Comparison of ENCODE assay signal across 14 mouse cellular contexts in genomic region chr3:104390072-104390471, GRCm38 (mm10).
DNase-seq lines count a peak whose midpoint lies in the region; ATAC-seq and TF ChIP-seq lines count a peak whose summit lies in the region.
"Had no signal": no experiment of that assay in that cellular context is flagged by ENCODE, and none has a peak within 500 bp of the region (broad histone marks: within the 10 kb centered on the region; RNA-seq: fewer than 3 reads in every experiment).

No protein-coding gene starts in this region.

- WGBS in hindbrain, embryonic 15.5 days, result 43% methylated on average over 10 of the region's 10 CpGs
- WGBS in hindbrain, embryonic 12.5 days, result 59% methylated on average over 10 of the region's 10 CpGs
- 62% methylated on average over 10 of the region's 10 CpGs for WGBS in heart, postnatal 0 days
- WGBS in neural tube, embryonic 15.5 days, result 39% methylated on average over 10 of the region's 10 CpGs

- DNase-seq in retina, postnatal 1 day, result peak; percentile 6
- no peak for DNase-seq in retina, embryonic 14.5 days (ENCODE audit: low spot score)
- DNase-seq in heart, postnatal 0 days (ENCODE audit: low spot score), result no peak
- no peak for DNase-seq in thymus, postnatal 4 days
- DNase-seq: cerebellum, adult 9-11 months; lung, postnatal 14 days had no signal

- no peaks in the 10 kb centered on the region for H3K9me3 ChIP-seq in hindbrain, embryonic 15.5 days
- H3K9me3 ChIP-seq in hindbrain, embryonic 12.5 days (replicated peaks), result no peaks in the 10 kb centered on the region
- H3K9me3 ChIP-seq in heart, postnatal 0 days (replicated peaks; ENCODE audit: control insufficient read depth, low read length), result no peaks in the 10 kb centered on the region
- no peaks in the 10 kb centered on the region for H3K9me3 ChIP-seq in neural tube, embryonic 15.5 days (replicated peaks)
- H3K9me3 ChIP-seq: embryonic facial prominence, embryonic 10.5 days; liver, embryonic 12.5 days; midbrain, embryonic 15.5 days had no signal

- H3K36me3 ChIP-seq in hindbrain, embryonic 15.5 days, result no peaks in the 10 kb centered on the region
- H3K36me3 ChIP-seq in hindbrain, embryonic 12.5 days, result no peaks in the 10 kb centered on the region
- no peaks in the 10 kb centered on the region for H3K36me3 ChIP-seq in heart, postnatal 0 days (replicated peaks; ENCODE audit: control insufficient read depth, insufficient read depth, low read length)
- H3K36me3 ChIP-seq in neural tube, embryonic 15.5 days, result no peaks in the 10 kb centered on the region
- H3K36me3 ChIP-seq: embryonic facial prominence, embryonic 10.5 days; liver, embryonic 12.5 days; midbrain, embryonic 15.5 days had no signal

- peak; percentile 36; the same call in 1 of the 2 replicates for ATAC-seq in hindbrain, embryonic 15.5 days (ENCODE audit: low FRiP score, low read depth)
- no peak for ATAC-seq in hindbrain, embryonic 12.5 days (ENCODE audit: low FRiP score)
- no peak for ATAC-seq in heart, postnatal 0 days (ENCODE audit: insufficient read depth, low read depth)
- peak; percentile 48; the same call in 1 of the 2 replicates for ATAC-seq in neural tube, embryonic 15.5 days (ENCODE audit: low FRiP score)
- ATAC-seq in CD4-positive, CD25-positive, alpha-beta regulatory T cell, adult 4 months, result no peak
- ATAC-seq: liver, embryonic 12.5 days; midbrain, embryonic 15.5 days had no signal

- H3K4me3 ChIP-seq in hindbrain, embryonic 15.5 days, result no peak overlapping the region
- no peak overlapping the region for H3K4me3 ChIP-seq in hindbrain, embryonic 12.5 days
- no peak overlapping the region for H3K4me3 ChIP-seq in heart, postnatal 0 days (ENCODE audit: low read depth, low read length)
- no peak overlapping the region for H3K4me3 ChIP-seq in neural tube, embryonic 15.5 days (replicated peaks)
- H3K4me3 ChIP-seq: embryonic facial prominence, embryonic 10.5 days; layer of hippocampus, adult 2 months; liver, embryonic 12.5 days; midbrain, embryonic 15.5 days had no signal

- H3K4me1 ChIP-seq in hindbrain, embryonic 15.5 days (replicated peaks), result peaks cover 13% of the 10 kb centered on the region; the same call in 1 of the 2 replicates
- H3K4me1 ChIP-seq in hindbrain, embryonic 12.5 days, result peaks cover 9% of the 10 kb centered on the region; the same call in 1 of the 2 replicates
- H3K4me1 ChIP-seq in heart, postnatal 0 days (ENCODE audit: control insufficient read depth, insufficient read depth), result peaks cover 15% of the 10 kb centered on the region
- peaks cover 11% of the 10 kb centered on the region for H3K4me1 ChIP-seq in neural tube, embryonic 15.5 days
- H3K4me1 ChIP-seq: embryonic facial prominence, embryonic 10.5 days; liver, embryonic 12.5 days; midbrain, embryonic 15.5 days had no signal

- no peak overlapping the region for H3K9ac ChIP-seq in hindbrain, embryonic 15.5 days
- no peak overlapping the region for H3K9ac ChIP-seq in hindbrain, embryonic 12.5 days
- H3K9ac ChIP-seq in heart, postnatal 0 days (replicated peaks; ENCODE audit: low read depth, low read length), result no peak overlapping the region
- H3K9ac ChIP-seq in neural tube, embryonic 15.5 days (replicated peaks), result no peak overlapping the region
- H3K9ac ChIP-seq: liver, embryonic 12.5 days; midbrain, embryonic 15.5 days had no signal

- no peak for TF ChIP-seq CTCF in heart, postnatal 0 days (IDR thresholded peaks at IDR 0.05; ENCODE audit: low read depth)

- H3K27me3 ChIP-seq in hindbrain, embryonic 15.5 days, result no peaks in the 10 kb centered on the region
- no peaks in the 10 kb centered on the region for H3K27me3 ChIP-seq in hindbrain, embryonic 12.5 days
- H3K27me3 ChIP-seq in heart, postnatal 0 days (ENCODE audit: control insufficient read depth, insufficient read depth, low read length), result no peaks in the 10 kb centered on the region
- H3K27me3 ChIP-seq in neural tube, embryonic 15.5 days (replicated peaks), result no peaks in the 10 kb centered on the region
- H3K27me3 ChIP-seq: liver, embryonic 12.5 days; midbrain, embryonic 15.5 days had no signal

- H3K4me2 ChIP-seq in hindbrain, embryonic 15.5 days, result no peak overlapping the region
- no peak overlapping the region for H3K4me2 ChIP-seq in hindbrain, embryonic 12.5 days (replicated peaks)
- H3K4me2 ChIP-seq in heart, postnatal 0 days (ENCODE audit: low read depth, low read length), result no peak overlapping the region
- H3K4me2 ChIP-seq in neural tube, embryonic 15.5 days, result no peak overlapping the region
- H3K4me2 ChIP-seq: liver, embryonic 12.5 days; midbrain, embryonic 15.5 days had no signal

- H3K27ac ChIP-seq in hindbrain, embryonic 15.5 days (replicated peaks), result peak overlapping the region; percentile 43; the same call in 1 of the 2 replicates
- H3K27ac ChIP-seq in hindbrain, embryonic 12.5 days, result no peak overlapping the region
- H3K27ac ChIP-seq in heart, postnatal 0 days (ENCODE audit: low read depth), result 0 out of 2 replicates have a peak overlapping the region, but pooled peaks have one; percentile 28
- peak overlapping the region; percentile 46; the same call in 1 of the 2 replicates for H3K27ac ChIP-seq in neural tube, embryonic 15.5 days (replicated peaks)
- H3K27ac ChIP-seq: embryonic facial prominence, embryonic 10.5 days; layer of hippocampus, adult 2 months; liver, embryonic 12.5 days; midbrain, embryonic 15.5 days had no signal

- no peak for TF ChIP-seq EP300 in heart, postnatal 0 days (IDR thresholded peaks at IDR 0.05; ENCODE audit: low read depth)

Comparison
In these comparisons a context has a peak if more than half of its experiments do, and no peak if none do; other contexts are left out.
1. ATAC-seq: peak in hindbrain, embryonic 15.5 days (single experiment) and neural tube, embryonic 15.5 days (single experiment); none in hindbrain, embryonic 12.5 days (single experiment), heart, postnatal 0 days (single experiment) and CD4-positive, CD25-positive, alpha-beta regulatory T cell, adult 4 months (single experiment).